In genomic region chr1:132372354-132372753, GRCm38 (mm10) we compare ENCODE assay signal across 13 mouse cellular contexts. TPM values are rescaled to one million over a fixed set of nuclear protein-coding genes. Genes with fewer than 3 reads are reported as not detected.
A peak's percentile ranks its signal among the peaks of the same experiment; 100 is the strongest.
DNase-seq lines count a peak whose midpoint lies in the region; ATAC-seq and TF ChIP-seq lines count a peak whose summit lies in the region.
"Had no signal": no experiment of that assay in that cellular context is flagged by ENCODE, and none has a peak within 500 bp of the region (broad histone marks: within the 10 kb centered on the region; RNA-seq: fewer than 3 reads in every experiment).

No protein-coding gene starts in this region.

- peak overlapping the region; percentile 12; the same call in 1 of the 2 replicates for H3K27ac ChIP-seq in heart, embryonic 11.5 days (ENCODE audit: low read depth, low read length)
- H3K27ac ChIP-seq in lung, embryonic 15.5 days, result peak overlapping the region; percentile 59; the same call in 1 of the 2 replicates
- peak overlapping the region; percentile 98 for H3K27ac ChIP-seq in liver, embryonic 13.5 days
- 0 out of 2 replicates have a peak overlapping the region, but pooled peaks have one; percentile 13 for H3K27ac ChIP-seq in stomach, postnatal 0 days (replicated peaks)
- H3K27ac ChIP-seq: stomach, embryonic 15.5 days had no signal

- no peak; the same call in 1 of the 2 replicates for TF ChIP-seq CTCF in stomach, postnatal 0 days (IDR thresholded peaks at IDR 0.05; ENCODE audit: low read depth)

- H3K9me3 ChIP-seq in heart, embryonic 11.5 days (replicated peaks; ENCODE audit: control insufficient read depth, low read length), result no peaks in the 10 kb centered on the region
- no peaks in the 10 kb centered on the region for H3K9me3 ChIP-seq in lung, embryonic 15.5 days
- no peaks in the 10 kb centered on the region for H3K9me3 ChIP-seq in liver, embryonic 13.5 days (replicated peaks)
- no peaks in the 10 kb centered on the region for H3K9me3 ChIP-seq in stomach, postnatal 0 days (ENCODE audit: control insufficient read depth, low read length)
- H3K9me3 ChIP-seq: stomach, embryonic 15.5 days had no signal

- peaks cover 63% of the 10 kb centered on the region for H3K4me1 ChIP-seq in heart, embryonic 11.5 days (ENCODE audit: control insufficient read depth, insufficient read depth, low read length)
- peaks cover 81% of the 10 kb centered on the region for H3K4me1 ChIP-seq in lung, embryonic 15.5 days
- H3K4me1 ChIP-seq in liver, embryonic 13.5 days (replicated peaks), result peaks cover 93% of the 10 kb centered on the region
- H3K4me1 ChIP-seq in stomach, postnatal 0 days (replicated peaks; ENCODE audit: control insufficient read depth, insufficient read depth), result peaks cover 13% of the 10 kb centered on the region

- DNase-seq in heart, adult 11 months, result no peak
- DNase-seq in lung, postnatal 4 days, result no peak
- DNase-seq in liver, embryonic 13.5 days, result no peak
- DNase-seq in stomach, postnatal 0 days (ENCODE audit: low spot score), result no peak
- no peak for DNase-seq in embryo, embryonic 9.5 days (ENCODE audit: extremely low spot score)
- DNase-seq in frontal cortex, postnatal 25 days (ENCODE audit: low spot score in 2 of 2), result no peak
- DNase-seq: adrenal gland, postnatal 10 days; heart, postnatal 10 days; kidney, postnatal 10 days; right cerebral cortex, postnatal 14 days had no signal

- no peaks in the 10 kb centered on the region for H3K36me3 ChIP-seq in heart, embryonic 11.5 days (ENCODE audit: control insufficient read depth, insufficient read depth, low read length)
- H3K36me3 ChIP-seq in lung, embryonic 15.5 days, result no peaks in the 10 kb centered on the region
- H3K36me3 ChIP-seq in liver, embryonic 13.5 days, result peaks cover 71% of the 10 kb centered on the region
- H3K36me3 ChIP-seq in stomach, postnatal 0 days (ENCODE audit: control insufficient read depth, insufficient read depth, low read length), result no peaks in the 10 kb centered on the region
- H3K36me3 ChIP-seq: stomach, embryonic 15.5 days had no signal

- H3K4me3 ChIP-seq in heart, embryonic 11.5 days (ENCODE audit: low read depth, low read length), result no peak overlapping the region
- H3K4me3 ChIP-seq in lung, embryonic 15.5 days, result no peak overlapping the region
- no peak overlapping the region for H3K4me3 ChIP-seq in liver, embryonic 13.5 days (replicated peaks)
- H3K4me3 ChIP-seq in stomach, postnatal 0 days (ENCODE audit: low read depth, low read length), result no peak overlapping the region
- H3K4me3 ChIP-seq: stomach, embryonic 15.5 days had no signal

- H3K4me2 ChIP-seq in heart, embryonic 11.5 days, result no peak overlapping the region
- no peak overlapping the region for H3K4me2 ChIP-seq in lung, embryonic 15.5 days
- H3K4me2 ChIP-seq in liver, embryonic 13.5 days, result peak overlapping the region; percentile 72
- H3K4me2 ChIP-seq in stomach, postnatal 0 days (replicated peaks; ENCODE audit: low read depth), result no peak overlapping the region
- H3K4me2 ChIP-seq: stomach, embryonic 15.5 days had no signal

- H3K9ac ChIP-seq in heart, embryonic 11.5 days (ENCODE audit: low read depth, low read length), result no peak overlapping the region
- no peak overlapping the region for H3K9ac ChIP-seq in lung, embryonic 15.5 days
- H3K9ac ChIP-seq in liver, embryonic 13.5 days, result peak overlapping the region; percentile 73
- no peak overlapping the region for H3K9ac ChIP-seq in stomach, postnatal 0 days (ENCODE audit: low read length)
- H3K9ac ChIP-seq: stomach, embryonic 15.5 days had no signal

- WGBS in heart, embryonic 11.5 days (ENCODE audit: insufficient replicate concordance), result 83% methylated on average over 5 of the region's 5 CpGs
- WGBS in lung, embryonic 15.5 days, result 81% methylated on average over 5 of the region's 5 CpGs
- 80% methylated on average over 5 of the region's 5 CpGs for WGBS in liver, embryonic 13.5 days (ENCODE audit: insufficient replicate concordance)
- 84% methylated on average over 5 of the region's 5 CpGs for WGBS in stomach, postnatal 0 days

- TF ChIP-seq EP300 in stomach, postnatal 0 days (optimal IDR thresholded peaks at IDR 0.05), result no peak

- no peaks in the 10 kb centered on the region for H3K27me3 ChIP-seq in heart, embryonic 11.5 days (ENCODE audit: control insufficient read depth, insufficient read depth, low read length)
- H3K27me3 ChIP-seq in lung, embryonic 15.5 days, result no peaks in the 10 kb centered on the region
- no peaks in the 10 kb centered on the region for H3K27me3 ChIP-seq in liver, embryonic 13.5 days
- no peaks in the 10 kb centered on the region for H3K27me3 ChIP-seq in stomach, postnatal 0 days (ENCODE audit: control insufficient read depth, insufficient read depth, low read length)
- H3K27me3 ChIP-seq: stomach, embryonic 15.5 days had no signal

- ATAC-seq in heart, embryonic 11.5 days (replicated peaks; ENCODE audit: insufficient number of reproducible peaks, low FRiP score, low TSS enrichment), result no peak
- no peak for ATAC-seq in lung, embryonic 15.5 days (ENCODE audit: borderline replicate concordance, extremely low read depth, low FRiP score, low TSS enrichment)
- ATAC-seq in liver, embryonic 13.5 days (ENCODE audit: low read depth), result no peak
- no peak for ATAC-seq in stomach, postnatal 0 days (ENCODE audit: low FRiP score, low TSS enrichment)

RNA-seq across cellular contexts. Expression of gene Tmcc2, which starts 18.7 kb away (rescaled TPM):
- polyA plus RNA-seq in heart, embryonic 11.5 days (2014; fragmentation: Nextera tagmentation; extraction: Ambion mirVana), result 10.4 and 14.6 TPM in 2 replicates
- 10.7 and 13.2 TPM in 2 replicates for polyA plus RNA-seq in lung, embryonic 15.5 days (2015; fragmentation: Nextera tagmentation; extraction: Ambion mirVana)
- 456 and 511 TPM in 2 replicates for polyA plus RNA-seq in liver, embryonic 13.5 days (2015; fragmentation: Nextera tagmentation; extraction: Ambion mirVana)
- polyA plus RNA-seq in stomach, postnatal 0 days (2015; fragmentation: Nextera tagmentation; extraction: Ambion mirVana), result 2.4 and 2.6 TPM in 2 replicates

RNA-seq across cellular contexts. Expression of gene Dstyk, which starts 45.0 kb away (rescaled TPM):
- polyA plus RNA-seq in heart, embryonic 11.5 days (2014; fragmentation: Nextera tagmentation; extraction: Ambion mirVana), result 11.6 and 11.9 TPM in 2 replicates
- 14.5 and 15.4 TPM in 2 replicates for polyA plus RNA-seq in lung, embryonic 15.5 days (2015; fragmentation: Nextera tagmentation; extraction: Ambion mirVana)
- polyA plus RNA-seq in liver, embryonic 13.5 days (2015; fragmentation: Nextera tagmentation; extraction: Ambion mirVana), result 3.7 and 3.8 TPM in 2 replicates
- polyA plus RNA-seq in stomach, postnatal 0 days (2015; fragmentation: Nextera tagmentation; extraction: Ambion mirVana), result 5.2 and 5.5 TPM in 2 replicates

RNA-seq across cellular contexts. Expression of gene Nuak2, which starts 56.4 kb away (rescaled TPM):
- polyA plus RNA-seq in heart, embryonic 11.5 days (2014; fragmentation: Nextera tagmentation; extraction: Ambion mirVana), result 2.6 and 3.6 TPM in 2 replicates
- polyA plus RNA-seq in lung, embryonic 15.5 days (2015; fragmentation: Nextera tagmentation; extraction: Ambion mirVana), result 19.5 and 21.1 TPM in 2 replicates
- 1.6 and 1.8 TPM in 2 replicates for polyA plus RNA-seq in liver, embryonic 13.5 days (2015; fragmentation: Nextera tagmentation; extraction: Ambion mirVana)
- 4.5 and 6.2 TPM in 2 replicates for polyA plus RNA-seq in stomach, postnatal 0 days (2015; fragmentation: Nextera tagmentation; extraction: Ambion mirVana)

Comparison
In these comparisons a context has a peak if more than half of its experiments do, and no peak if none do; other contexts are left out.
1. H3K27ac ChIP-seq: peak in every context shown above with its lines; median percentile 98 in liver, embryonic 13.5 days; 59 in lung, embryonic 15.5 days; 13 in stomach, postnatal 0 days; 12 in heart, embryonic 11.5 days.
2. RNA of gene Tmcc2, which starts 18.7 kb away (polyA plus RNA-seq): 456 to 511 TPM in liver, embryonic 13.5 days; 10.7 to 13.2 TPM in lung, embryonic 15.5 days, 10.4 to 14.6 TPM in heart, embryonic 11.5 days and 2.4 to 2.6 TPM in stomach, postnatal 0 days; every median in the first group is over 10 times any median in the second.